Mouse (Mus musculus) embryo, embryonic 11.5 days (tissue): ENCODE measurements at regions not wholly inside any gene's neighbourhood (a gene's known extent, or its start where the extent isn't known, plus 50 kb on each side); places are given as distances from the start of the nearest gene placed in this dataset.
"Not testable (repeated sequence)": the region's sequence is repeated elsewhere in the genome, so short reads cannot be mapped to it uniquely, and the experiment has no call there.

Experiments used
- DNase-seq: peaks from one replicate; pipeline ENCODE4 v3.0.0-alpha.2; 2012; ENCODE audit warnings: low read depth, low spot score

GRCm38 (mm10) chr12:80055894-80056293 is 56.9 kb downstream of the Zfp36l1 start:
- not testable (repeated sequence) for DNase-seq

GRCm38 (mm10) chr12:80055394-80055793 is 57.4 kb downstream of the Zfp36l1 start:
- no peak for DNase-seq

GRCm38 (mm10) chr12:80054655-80055037 is 58.2 kb downstream of the Zfp36l1 start:
- DNase-seq, result no peak

- no peak for DNase-seq
Measured at GRCm38 (mm10) chr12:80053902-80054654, 58.7 kb downstream of the Zfp36l1 start.

- DNase-seq, result no peak
Measured at GRCm38 (mm10) chr12:80048215-80048979, 64.4 kb downstream of the Zfp36l1 start.

GRCm38 (mm10) chr12:80046625-80047303 is 66.0 kb downstream of the Zfp36l1 start:
- no peak for DNase-seq

- DNase-seq, result no peak
Measured at GRCm38 (mm10) chr12:80041510-80042324, 71.1 kb downstream of the Zfp36l1 start.

- DNase-seq, result no peak
Measured at GRCm38 (mm10) chr12:80041012-80041411, 71.8 kb downstream of the Zfp36l1 start.

GRCm38 (mm10) chr12:80040233-80040632 is 72.6 kb downstream of the Zfp36l1 start:
- DNase-seq, result no peak

GRCm38 (mm10) chr12:80039150-80039549 is 73.7 kb downstream of the Zfp36l1 start:
- no peak for DNase-seq

- no peak for DNase-seq
Measured at GRCm38 (mm10) chr12:80035500-80036271, 77.1 kb downstream of the Zfp36l1 start.

GRCm38 (mm10) chr12:80034963-80035411 is 77.8 kb downstream of the Zfp36l1 start:
- no peak for DNase-seq

- no peak for DNase-seq
Measured at GRCm38 (mm10) chr12:80034100-80034499, 78.7 kb downstream of the Zfp36l1 start.

GRCm38 (mm10) chr12:80032520-80032919 is 80.3 kb downstream of the Zfp36l1 start:
- DNase-seq, result no peak

- no peak for DNase-seq
Measured at GRCm38 (mm10) chr12:80028301-80028700, 84.5 kb downstream of the Zfp36l1 start.

GRCm38 (mm10) chr12:80023107-80024078 is 89.4 kb downstream of the Zfp36l1 start:
- DNase-seq, result no peak

GRCm38 (mm10) chr12:80022181-80023106 is 90.4 kb downstream of the Zfp36l1 start:
- no peak for DNase-seq

GRCm38 (mm10) chr12:80021030-80021473 is 91.8 kb downstream of the Zfp36l1 start:
- no peak for DNase-seq
